Mouse (Mus musculus) stomach, adult 2 months (tissue): ENCODE data around the gene Olfr836. TPM values are rescaled to one million over a fixed set of nuclear protein-coding genes. Genes with fewer than 3 reads are reported as not detected.

ENCODE experiments used
- polyA plus RNA-seq: library from polyadenylated mRNA; depleted of rRNA; stranded (reverse); fragments of >200 nt; gene quantifications from 2 replicates; pipeline ENCODE4 v1.2.3, GENCODE M21; 2012; rRNA removed

Olfr836 gene
- polyA plus RNA-seq, result not detected in 2 replicates

GRCm38 (mm10) chr9:19120082-19120481 lies at the start of gene Olfr836:
Gene Olfr836, plus strand, starts transcription at chr9:19120382.

GRCm38 (mm10) chr9:19136017-19136416 lies 15.8 kb downstream of the Olfr836 start, which contains the start of gene Olfr837:
Gene Olfr837, plus strand, starts transcription at chr9:19136317.

Other genes starting within 250 kb of the Olfr836 start
- gene Olfr830, start 245.7 kb upstream of the Olfr836 start, polyA plus RNA-seq, result not detected in 2 replicates
- not detected in 2 replicates for gene Olfr832, start 183.3 kb upstream of the Olfr836 start, polyA plus RNA-seq
- not detected in 2 replicates for gene Olfr834, start 132.4 kb upstream of the Olfr836 start, polyA plus RNA-seq
- gene Olfr835, start 87.6 kb upstream of the Olfr836 start, polyA plus RNA-seq, result not detected in 2 replicates
- gene Olfr837, start 15.9 kb downstream of the Olfr836 start, polyA plus RNA-seq, result not detected in 2 replicates
- gene Olfr839-ps1, start 56.9 kb downstream of the Olfr836 start, polyA plus RNA-seq, result not detected in 2 replicates
- gene Olfr843, start 131.6 kb downstream of the Olfr836 start, polyA plus RNA-seq, result not detected in 2 replicates
- gene Olfr844, start 196.0 kb downstream of the Olfr836 start, polyA plus RNA-seq, result not detected in 2 replicates
- gene Olfr845, start 216.1 kb downstream of the Olfr836 start, polyA plus RNA-seq, result not detected in 2 replicates
- gene Olfr846, start 243.6 kb downstream of the Olfr836 start, polyA plus RNA-seq, result not detected in 2 replicates